Mouse (Mus musculus) neutrophil, adult 83 days (primary cell): Measurements from ENCODE around the gene Miox. TPM values are rescaled to one million over a fixed set of nuclear protein-coding genes. Genes with fewer than 3 reads are reported as not detected.

Experiments used
- total RNA-seq, 2 experiments: library from RNA; stranded (reverse); gene quantifications; one replicate each; pipeline ENCODE4 v1.2.4; 2023

Gene Miox
- total RNA-seq: not detected

GRCm38 (mm10) chr15:89334271-89334670 is at the start of gene Miox:
Gene Miox, plus strand, starts transcription at chr15:89334398.

GRCm38 (mm10) chr15:89315190-89315731 is 18.9 kb upstream of the Miox start, which contains the start of gene Sbf1:
Gene Sbf1, minus strand, starts transcription at chr15:89315311.

DNA sequence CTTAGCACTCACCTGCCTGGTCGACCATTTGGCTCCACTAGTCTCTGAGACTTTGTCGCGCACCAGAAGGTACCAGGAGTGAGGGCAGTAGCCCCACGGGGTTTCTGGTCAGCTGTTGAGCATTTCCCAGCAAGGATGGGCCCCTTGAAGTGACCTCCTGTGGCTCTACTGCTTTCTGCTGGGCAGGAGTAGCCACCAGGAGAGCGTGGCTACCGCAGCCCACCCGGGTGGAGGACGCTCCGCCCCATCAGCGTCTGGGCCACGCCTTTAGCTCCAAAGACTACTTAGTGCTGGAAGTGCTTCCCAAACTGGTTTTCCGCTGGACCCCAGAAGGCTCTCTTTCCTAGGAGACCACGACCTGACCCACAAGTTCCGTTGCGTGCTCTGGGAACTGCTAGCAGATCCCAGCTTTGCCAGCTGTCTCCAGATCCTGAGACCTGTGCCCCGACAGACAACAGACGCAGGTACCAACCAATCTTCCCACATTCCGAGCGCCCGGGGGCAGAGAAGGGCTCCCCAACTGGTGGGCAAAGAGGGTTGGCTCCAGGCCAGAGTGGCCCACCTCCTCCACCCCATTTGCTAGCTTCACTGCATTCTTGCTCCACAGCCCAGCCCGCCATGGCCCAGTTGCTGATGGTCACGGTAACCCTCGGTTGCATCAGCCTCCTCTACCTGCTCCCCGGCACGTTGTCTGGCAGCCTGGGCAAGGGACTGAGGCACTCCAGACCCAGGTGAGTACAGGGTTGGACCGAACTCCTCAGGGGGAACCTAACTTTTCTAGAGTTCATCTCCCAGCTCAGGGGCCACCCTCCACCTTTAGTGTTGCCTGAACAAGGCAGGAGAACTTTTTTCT is 11.3 kb upstream of the Miox start, which contains the start of gene Adm2:
Gene Adm2 (plus strand): TSS at position 51 of the 853 bp plus-strand sequence.

GRCm38 (mm10) chr15:89355241-89356187 is 21.3 kb downstream of the Miox start, which contains the start of the genes Lmf2 and Ncaph2:
Gene Lmf2, minus strand, starts transcription at chr15:89355659.
Gene Ncaph2, plus strand, starts transcription at chr15:89355719.

GRCm38 (mm10) chr15:89373762-89374248 is 39.6 kb downstream of the Miox start, which contains the start of gene Sco2:
Gene Sco2, minus strand, starts transcription at chr15:89373846.

GRCm38 (mm10) chr15:89376957-89377356 is 42.8 kb downstream of the Miox start, which contains the start of gene Tymp:
Gene Tymp, minus strand, starts transcription at chr15:89377039.

GRCm38 (mm10) chr15:89378831-89379401 is 44.7 kb downstream of the Miox start, which contains the start of gene Odf3b:
Gene Odf3b, minus strand, starts transcription at chr15:89379282.

DNA sequence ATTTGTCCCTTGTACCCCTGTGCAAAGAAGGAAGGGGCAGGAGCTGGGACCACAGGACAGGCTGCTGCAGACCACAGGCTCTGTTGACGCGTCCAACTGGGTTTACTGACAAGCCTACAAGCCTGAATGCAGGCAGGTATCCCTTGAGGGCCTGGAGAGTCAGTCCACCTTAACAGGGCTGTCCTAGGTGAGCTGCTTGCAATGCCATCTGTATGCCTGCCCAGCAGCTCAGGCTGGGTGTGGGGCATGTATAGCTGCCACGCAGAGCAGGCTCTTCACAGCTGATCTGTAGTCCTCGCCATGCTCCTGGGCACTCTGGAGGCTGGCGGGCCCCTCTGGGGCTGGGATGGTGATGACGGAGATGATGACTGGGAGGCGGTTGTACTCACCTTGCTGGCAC is 50.4 kb downstream of the Miox start, which contains the start of gene Klhdc7b:
Gene Klhdc7b (plus strand): TSS at position 301 of the 400 bp plus-strand sequence.

Other genes with a start within 250 kb of the Miox start
- 10 to 100 TPM; 21.6 to 26.8 TPM for gene Selenoo, start 245.3 kb upstream of the Miox start, total RNA-seq
- gene Tubgcp6, start 211.3 kb upstream of the Miox start, total RNA-seq: 10 to 100 TPM; 23.9 to 26.2 TPM
- 10 to 100 TPM; 12.4 to 12.6 TPM for gene Hdac10, start 205.7 kb upstream of the Miox start, total RNA-seq
- under 1 TPM; 0.18 to 0.29 TPM for gene Mapk12, start 193.7 kb upstream of the Miox start, total RNA-seq
- under 1 TPM; 0.18 to 0.24 TPM for gene Mapk11, start 184.8 kb upstream of the Miox start, total RNA-seq
- 10 to 100 TPM; 60.7 to 68.5 TPM for gene Plxnb2, start 153.6 kb upstream of the Miox start, total RNA-seq
- 1 to 10 TPM; 1.8 to 2.3 TPM for gene Dennd6b, start 137.9 kb upstream of the Miox start, total RNA-seq
- gene Ppp6r2, start 122.8 kb upstream of the Miox start, total RNA-seq: 10 to 100 TPM; 32.1 to 34.2 TPM
- gene Sbf1, start 19.1 kb upstream of the Miox start, total RNA-seq: 100 to 1,000 TPM; 110 to 118 TPM
- not detected for gene Adm2, start 11.7 kb upstream of the Miox start, total RNA-seq
- gene Lmf2, start 21.3 kb downstream of the Miox start, total RNA-seq: 10 to 100 TPM; 38.9 to 51.4 TPM
- gene Ncaph2, start 21.3 kb downstream of the Miox start, total RNA-seq: 100 to 1,000 TPM in 1 of 2 experiments, 10 to 100 TPM in 1; 92.6 to 104 TPM
- 1 to 10 TPM; 5.1 to 5.4 TPM for gene Sco2, start 39.4 kb downstream of the Miox start, total RNA-seq
- under 1 TPM; 0.22 to 0.24 TPM for gene Tymp, start 42.6 kb downstream of the Miox start, total RNA-seq
- 1 to 10 TPM in 1 of 2 experiments, not detected in 1; 1.1 TPM for gene Odf3b, start 44.9 kb downstream of the Miox start, total RNA-seq
- gene Klhdc7b, start 50.5 kb downstream of the Miox start, total RNA-seq: not detected
- not detected for gene Syce3, start 76.1 kb downstream of the Miox start, total RNA-seq
- gene Cpt1b, start 91.5 kb downstream of the Miox start, total RNA-seq: 1 to 10 TPM; 4.3 to 5.4 TPM
- 10 to 100 TPM; 11.1 to 15.7 TPM for gene C730034F03Rik, start 95.2 kb downstream of the Miox start, total RNA-seq
- not detected for gene Gm44502, start 95.3 kb downstream of the Miox start, total RNA-seq
- gene Chkb, start 95.5 kb downstream of the Miox start, total RNA-seq: 100 to 1,000 TPM; 101 to 122 TPM
- gene Mapk8ip2, start 119.5 kb downstream of the Miox start, total RNA-seq: not detected
- 10 to 100 TPM; 12.7 to 14.9 TPM for gene Arsa, start 143.0 kb downstream of the Miox start, total RNA-seq
- 1 to 10 TPM; 1.0 to 3.4 TPM for gene Shank3, start 165.2 kb downstream of the Miox start, total RNA-seq
- not detected for gene Acr, start 233.9 kb downstream of the Miox start, total RNA-seq